Mouse (Mus musculus): ENCODE results near the gene Il17d. TPM values are rescaled to one million over a fixed set of nuclear protein-coding genes. Genes with fewer than 3 reads are reported as not detected.

Gene Il17d
- total RNA-seq, 2 experiments from 2014 or later, result 12.1 to 12.8 TPM

GRCm38 (mm10) chr14:57534346-57534745 lies 9.8 kb downstream of the Il17d start:
- DNase-seq (ENCODE audit: extremely low spot score in 1 of 2, low spot score in 1 of 2), result no peak

DNA sequence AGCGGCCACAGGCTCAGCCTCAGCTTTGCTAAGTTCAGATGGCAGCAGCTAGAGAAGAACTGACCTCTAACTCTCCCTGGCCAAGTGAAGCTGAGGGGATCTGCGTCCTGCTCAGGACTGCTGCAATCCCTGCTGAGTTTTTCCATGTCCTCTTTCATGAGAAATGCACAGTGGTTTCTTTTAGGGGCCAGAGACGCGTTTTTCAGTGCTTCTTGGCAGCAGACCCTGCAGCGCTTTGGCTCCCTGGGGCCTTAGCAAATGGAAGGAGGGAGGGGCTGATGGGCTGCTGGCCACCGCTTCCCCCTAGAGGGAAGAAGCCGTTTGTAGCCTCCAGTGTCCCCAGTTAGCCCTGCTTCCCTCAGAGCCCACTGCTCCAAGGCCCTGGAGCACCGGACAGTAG lies 10.4 kb downstream of the Il17d start:
- DNase-seq (ENCODE audit: extremely low spot score in 1 of 2, low spot score in 1 of 2), result no peak

DNA sequence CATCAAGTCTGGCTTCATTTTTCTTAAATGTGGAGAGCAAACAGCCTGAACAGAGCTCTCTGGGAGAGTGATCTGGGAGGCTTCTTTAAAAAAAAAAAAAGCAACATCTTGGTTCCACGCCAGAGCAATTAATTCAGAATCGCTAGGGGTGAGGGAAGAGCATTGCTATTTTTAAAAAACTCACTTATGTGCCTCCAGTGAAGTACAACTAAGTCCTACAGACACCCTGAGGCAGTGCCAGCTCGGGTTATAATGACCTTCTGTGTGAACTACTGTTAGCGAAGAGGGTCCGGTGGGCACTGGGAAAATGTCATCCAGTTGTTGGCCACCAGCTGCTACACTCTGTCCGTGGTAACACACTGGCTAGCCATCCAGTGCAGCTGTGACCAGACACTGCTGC lies 11.1 kb downstream of the Il17d start:
- DNase-seq (ENCODE audit: extremely low spot score in 1 of 2, low spot score in 1 of 2), result no peak

DNA sequence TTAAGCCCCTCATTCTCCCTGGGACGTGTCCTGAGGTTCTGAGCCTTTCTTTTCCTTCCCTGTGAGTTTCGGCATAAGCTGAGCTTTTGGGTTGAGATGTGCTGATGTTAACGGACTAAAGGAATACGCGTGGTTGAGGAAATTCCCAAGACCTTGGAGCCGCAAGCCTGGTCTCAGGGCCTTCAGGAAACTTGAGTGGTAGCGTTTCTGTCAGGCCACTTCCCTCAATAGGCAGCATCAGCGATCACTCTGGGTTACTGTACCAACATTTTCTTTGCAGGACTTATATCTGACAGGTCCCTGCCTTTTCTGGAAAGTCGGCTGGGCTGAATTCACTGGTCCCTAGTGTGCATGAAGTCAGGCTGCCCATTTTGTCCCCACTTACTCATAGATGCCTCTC lies 12.2 kb downstream of the Il17d start:
- DNase-seq (ENCODE audit: extremely low spot score in 1 of 2, low spot score in 1 of 2), result no peak

GRCm38 (mm10) chr14:57537261-57538015 lies 12.9 kb downstream of the Il17d start:
- DNase-seq (ENCODE audit: extremely low spot score in 1 of 2, low spot score in 1 of 2), result no peak

- no peak for DNase-seq (ENCODE audit: extremely low spot score in 1 of 2, low spot score in 1 of 2)
Observed at GRCm38 (mm10) chr14:57540683-57541082, 16.1 kb downstream of the Il17d start.

DNA sequence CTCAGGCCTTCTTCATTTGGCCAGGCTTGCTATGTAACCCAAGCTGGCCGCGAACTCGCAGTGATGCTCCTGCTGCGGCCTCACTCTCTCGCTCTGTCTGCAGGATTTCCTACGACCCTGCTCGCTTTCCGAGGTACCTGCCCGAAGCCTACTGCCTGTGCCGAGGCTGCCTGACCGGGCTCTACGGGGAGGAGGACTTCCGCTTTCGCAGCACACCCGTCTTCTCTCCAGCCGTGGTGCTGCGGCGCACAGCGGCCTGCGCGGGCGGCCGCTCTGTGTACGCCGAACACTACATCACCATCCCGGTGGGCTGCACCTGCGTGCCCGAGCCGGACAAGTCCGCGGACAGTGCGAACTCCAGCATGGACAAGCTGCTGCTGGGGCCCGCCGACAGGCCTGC lies 17.7 kb downstream of the Il17d start:
- DNase-seq (ENCODE audit: extremely low spot score in 1 of 2, low spot score in 1 of 2), result no peak

GRCm38 (mm10) chr14:57543420-57544039 lies 19.0 kb downstream of the Il17d start:
- DNase-seq (ENCODE audit: extremely low spot score in 1 of 2, low spot score in 1 of 2), result no peak

DNA sequence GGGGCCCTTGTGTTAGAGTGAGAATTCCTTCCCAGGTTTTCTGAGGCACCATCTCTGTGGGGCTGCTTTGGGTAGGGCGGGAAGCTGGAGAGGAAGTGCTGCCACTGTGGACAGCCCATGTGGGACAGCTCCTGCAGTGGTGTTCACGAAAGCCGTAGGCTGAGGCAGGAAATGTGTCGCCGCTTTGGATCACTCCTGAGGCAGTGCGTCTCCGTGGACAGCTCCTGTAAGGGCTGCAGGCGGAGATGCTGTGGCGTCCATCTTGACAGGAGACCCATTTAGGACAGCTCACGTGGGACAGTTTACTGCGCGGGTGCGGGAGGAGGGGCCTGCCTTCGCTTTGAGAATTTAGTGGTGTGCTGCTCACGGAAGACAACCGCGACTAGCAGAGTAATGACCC lies 20.9 kb downstream of the Il17d start:
- no peak for DNase-seq (ENCODE audit: extremely low spot score in 1 of 2, low spot score in 1 of 2)

GRCm38 (mm10) chr14:57546131-57546530 lies 21.6 kb downstream of the Il17d start:
- DNase-seq (ENCODE audit: extremely low spot score in 1 of 2, low spot score in 1 of 2), result no peak

- DNase-seq (ENCODE audit: extremely low spot score in 1 of 2, low spot score in 1 of 2), result no peak
Observed at GRCm38 (mm10) chr14:57546557-57547021, 22.0 kb downstream of the Il17d start.

DNA sequence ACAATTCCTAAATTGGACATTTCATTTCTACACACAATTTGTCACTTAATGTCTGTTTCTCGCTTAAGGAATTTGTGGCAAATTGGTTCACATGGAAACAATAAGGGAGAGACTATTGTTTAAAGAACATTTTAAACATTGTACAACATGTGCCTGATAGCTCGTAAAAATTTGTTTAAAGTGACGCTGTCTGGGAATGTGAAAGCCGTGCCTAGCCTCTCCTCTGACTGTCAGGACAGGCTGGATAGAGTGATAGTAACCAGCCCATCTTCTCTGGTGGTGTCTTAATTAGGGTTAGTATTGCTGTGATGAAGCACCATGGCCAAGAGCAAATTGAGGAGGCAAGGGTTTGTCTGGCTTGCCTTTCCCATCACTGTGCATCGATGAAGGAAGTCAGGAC lies 22.5 kb downstream of the Il17d start:
- DNase-seq (ENCODE audit: extremely low spot score in 1 of 2, low spot score in 1 of 2), result no peak

- no peak for DNase-seq (ENCODE audit: extremely low spot score in 1 of 2, low spot score in 1 of 2)
Observed at GRCm38 (mm10) chr14:57552945-57553344, 28.4 kb downstream of the Il17d start.

GRCm38 (mm10) chr14:57554434-57554833 lies 29.9 kb downstream of the Il17d start:
- no peak for DNase-seq (ENCODE audit: extremely low spot score in 1 of 2, low spot score in 1 of 2)

- DNase-seq (ENCODE audit: extremely low spot score in 1 of 2, low spot score in 1 of 2), result no peak
Observed at GRCm38 (mm10) chr14:57555471-57556070, 31.0 kb downstream of the Il17d start.

GRCm38 (mm10) chr14:57556922-57557321 lies 32.3 kb downstream of the Il17d start:
- DNase-seq (ENCODE audit: extremely low spot score in 1 of 2, low spot score in 1 of 2), result no peak

DNA sequence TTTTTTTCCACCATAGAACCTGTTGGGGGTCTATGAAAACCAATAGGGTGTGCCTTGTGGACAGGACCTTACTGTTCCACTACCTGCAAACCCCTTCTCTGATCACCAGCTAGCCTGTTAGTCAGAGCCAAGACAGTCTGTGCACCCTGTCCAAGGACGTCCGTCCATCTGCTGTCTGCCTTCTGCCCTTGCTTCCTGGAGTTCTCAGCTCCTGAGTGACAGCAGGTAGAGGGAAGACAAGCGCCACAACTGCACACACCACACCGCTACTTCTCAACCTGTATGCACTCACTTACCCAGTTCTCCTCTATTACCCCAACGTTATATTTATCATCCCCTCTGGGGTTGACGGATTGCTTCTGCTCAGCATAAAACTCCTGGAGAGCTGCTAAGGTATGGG lies 41.0 kb downstream of the Il17d start:
- DNase-seq (ENCODE audit: extremely low spot score in 1 of 2, low spot score in 1 of 2), result no peak

GRCm38 (mm10) chr14:57571155-57572133 lies 46.9 kb downstream of the Il17d start, which contains the start of gene Eef1akmt1:
Eef1akmt1 (minus strand) TSS chr14:57571612.
- peak; percentile 95 to 96 for DNase-seq (ENCODE audit: extremely low spot score in 1 of 2, low spot score in 1 of 2)

DNA sequence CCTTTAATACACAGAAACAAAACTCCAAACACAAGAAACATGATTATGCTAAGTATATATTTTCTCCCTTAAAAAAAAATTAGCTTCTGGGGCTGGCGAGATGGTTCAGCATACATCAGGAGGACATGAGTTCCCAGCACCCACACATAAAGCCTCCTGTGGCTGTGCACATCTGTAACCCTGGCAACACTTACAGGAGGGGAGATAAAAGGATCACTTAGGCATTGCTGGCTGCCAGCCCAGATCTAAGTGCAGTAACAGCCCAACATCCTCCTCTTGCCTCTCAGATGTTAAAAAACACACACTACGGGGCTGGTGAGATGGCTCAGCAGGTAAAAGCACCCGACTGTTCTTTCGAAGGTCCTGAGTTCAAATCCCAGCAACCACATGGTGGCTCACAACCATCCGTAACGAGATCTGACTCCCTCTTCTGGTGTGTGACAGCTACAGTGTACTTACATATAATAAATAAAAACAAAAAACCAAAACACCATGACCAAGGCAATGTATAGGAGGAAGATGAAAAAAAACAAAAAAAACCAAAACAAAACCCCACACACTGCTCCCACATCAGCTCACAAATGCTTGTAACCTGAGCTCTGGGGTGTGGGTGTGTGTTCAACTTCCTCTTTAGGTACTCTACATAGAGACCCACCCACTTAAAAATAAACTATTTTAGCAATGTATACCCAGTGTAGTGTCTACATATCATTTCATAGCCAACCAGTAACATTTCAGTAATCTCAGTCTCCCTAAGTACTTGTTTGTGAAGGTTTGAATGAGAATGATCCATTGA lies 50.4 kb downstream of the Il17d start:
- DNase-seq (ENCODE audit: extremely low spot score in 1 of 2, low spot score in 1 of 2), result no peak
